Mouse (Mus musculus) regulatory T cell (primary cell): ENCODE measurements around the gene Abhd17c.
"Not testable (repeated sequence)": the region's sequence is repeated elsewhere in the genome, so short reads cannot be mapped to it uniquely, and the experiment has no call there.

Experiments
- in situ Hi-C: fragments of 300-600 bp; cut with MboI, MseI; formaldehyde crosslinking; loops from one replicate; pipeline ENCODE4 v1.15.1; 2025; ENCODE audit warnings: high pct_unique_total_duplicates

Abhd17c gene

DNA sequence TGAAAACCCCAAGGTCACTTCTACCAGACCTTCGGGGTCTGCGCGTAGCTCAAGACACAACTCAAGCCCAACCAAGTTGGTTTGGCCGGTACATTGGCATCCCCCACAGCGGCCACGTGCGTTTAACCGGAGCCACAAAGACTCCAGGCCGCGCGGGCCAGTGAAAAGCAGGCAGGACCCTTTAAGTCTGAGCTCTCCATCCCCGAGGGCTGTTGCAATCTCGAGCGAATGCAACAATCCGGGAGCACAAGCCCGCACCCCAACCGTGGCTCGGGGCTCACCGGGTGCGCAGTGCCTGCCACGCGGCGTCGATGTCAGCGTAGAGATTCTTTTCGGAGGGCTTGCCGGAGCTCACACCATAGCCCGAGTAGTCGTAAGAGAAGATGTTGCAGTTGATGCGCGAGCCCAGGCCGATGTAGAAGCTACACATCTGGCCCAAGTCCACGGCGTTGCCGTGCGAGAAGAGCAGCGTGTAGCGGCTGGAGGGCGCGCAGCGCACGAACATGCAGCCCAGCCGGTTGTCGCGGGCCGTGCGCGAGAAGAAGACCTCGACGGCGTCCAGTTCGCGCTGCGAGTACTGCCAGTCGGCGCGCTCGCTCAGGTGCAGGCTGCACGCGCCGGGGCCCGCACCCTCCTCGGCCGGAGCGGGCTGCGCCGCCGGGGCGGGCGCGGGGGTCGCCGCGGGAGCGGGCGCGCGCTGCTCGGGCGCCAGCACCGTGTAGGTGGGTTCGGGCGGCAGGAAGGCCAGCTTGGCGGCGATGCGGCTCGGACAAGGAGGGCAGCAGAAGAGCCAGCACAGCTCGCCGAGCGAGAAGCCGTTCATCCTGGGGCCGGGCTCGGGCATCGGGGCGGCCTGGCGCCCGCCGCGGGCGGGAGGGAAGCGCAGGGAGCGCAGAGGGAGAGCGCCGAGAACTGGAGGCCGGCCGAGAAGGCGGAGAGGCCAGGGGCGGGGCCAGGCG lies at the start of gene Abhd17c:
Gene Abhd17c (minus strand): TSS at position 893 of the 959 bp plus-strand sequence.
- in situ Hi-C loops: no loop called here

DNA sequence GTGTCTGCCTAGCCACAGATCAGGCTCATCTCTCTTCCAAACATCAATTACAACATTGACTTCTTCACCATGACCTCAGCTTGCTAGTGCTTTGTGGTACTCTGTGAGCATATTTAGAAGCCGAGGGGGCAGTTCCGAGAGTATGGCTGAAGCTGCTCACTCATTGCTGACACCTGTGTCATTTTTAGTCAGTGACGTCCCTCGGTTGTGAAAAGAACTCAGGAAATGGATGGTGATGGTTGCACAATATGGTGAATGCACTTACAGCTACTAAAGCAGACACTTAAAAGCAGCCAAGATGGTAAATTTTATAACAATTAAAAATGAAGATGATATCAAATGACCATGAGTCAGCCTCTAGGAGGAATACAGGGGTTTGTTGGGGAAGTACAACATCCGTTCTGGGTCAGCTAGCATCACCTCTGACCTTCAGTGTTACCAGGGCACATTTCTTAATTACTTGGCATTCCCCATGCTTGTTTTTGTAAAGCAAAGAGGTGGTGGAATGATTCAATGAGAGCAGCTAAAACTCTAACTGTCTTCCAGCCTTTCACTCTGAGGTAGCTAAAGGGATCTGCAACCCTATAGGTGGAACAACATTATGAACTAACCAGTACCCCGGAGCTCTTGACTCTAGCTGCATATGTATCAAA lies 45.6 kb upstream of the Abhd17c start:
- in situ Hi-C loops: no loop called here

DNA sequence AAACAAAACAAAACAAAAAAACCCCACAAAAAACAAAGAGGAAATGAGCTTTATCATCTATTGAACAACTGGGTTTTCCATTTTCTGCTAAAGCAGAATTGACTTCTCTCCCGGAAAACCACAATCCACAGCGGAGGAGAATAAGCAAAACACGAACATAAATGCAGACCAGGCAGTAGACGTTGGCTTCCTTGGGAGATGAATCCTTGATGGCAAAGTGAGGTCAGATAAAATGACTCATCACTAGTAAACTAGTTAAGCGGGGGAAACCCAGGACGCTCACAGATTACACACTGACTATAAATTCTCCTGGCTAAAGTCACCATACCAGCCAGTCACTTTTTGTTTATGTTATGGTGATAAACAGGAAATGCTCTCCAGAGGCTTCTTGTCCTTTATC lies 44.5 kb upstream of the Abhd17c start:
- in situ Hi-C loops: no loop called here

DNA sequence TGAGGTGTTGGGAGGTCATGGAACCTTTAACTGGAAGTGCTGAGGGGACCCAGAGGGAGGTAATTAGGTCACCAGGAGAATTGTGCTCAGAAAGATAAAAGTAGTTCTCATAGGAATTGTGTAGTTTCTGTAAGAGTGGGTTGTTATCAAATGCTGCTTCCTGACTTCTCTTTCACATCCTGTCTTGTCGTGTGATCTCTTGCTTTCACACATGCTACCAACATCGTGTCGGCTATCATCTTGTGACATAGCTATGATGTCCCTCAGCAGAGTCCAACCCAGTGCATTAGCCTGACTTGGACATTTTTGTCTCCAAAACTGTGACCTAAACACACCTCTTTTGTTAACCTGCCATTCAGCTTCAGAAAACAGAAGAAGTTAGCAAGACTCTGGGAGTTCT lies 40.6 kb upstream of the Abhd17c start:
- in situ Hi-C loops: no loop called here

DNA sequence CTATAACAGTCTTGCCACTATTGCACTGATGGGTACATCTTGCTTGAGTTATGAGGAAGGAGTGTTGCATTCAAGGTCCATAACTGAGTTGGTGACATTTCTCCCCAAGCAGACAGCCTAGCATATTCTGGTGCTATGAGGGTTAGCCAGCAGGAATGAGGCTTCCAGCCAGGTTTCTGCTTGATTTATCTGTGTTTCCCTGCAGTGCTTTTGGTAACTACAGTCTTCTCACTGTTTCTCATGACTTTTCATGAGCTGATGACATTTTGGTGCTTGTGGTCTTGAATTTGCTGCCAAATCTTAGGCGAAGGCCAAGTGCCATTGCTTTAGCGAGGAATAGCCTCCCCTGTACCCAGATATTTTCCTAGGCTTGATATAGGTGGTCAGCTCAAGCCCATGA lies 39.8 kb upstream of the Abhd17c start:
- in situ Hi-C loops: no loop called here

DNA sequence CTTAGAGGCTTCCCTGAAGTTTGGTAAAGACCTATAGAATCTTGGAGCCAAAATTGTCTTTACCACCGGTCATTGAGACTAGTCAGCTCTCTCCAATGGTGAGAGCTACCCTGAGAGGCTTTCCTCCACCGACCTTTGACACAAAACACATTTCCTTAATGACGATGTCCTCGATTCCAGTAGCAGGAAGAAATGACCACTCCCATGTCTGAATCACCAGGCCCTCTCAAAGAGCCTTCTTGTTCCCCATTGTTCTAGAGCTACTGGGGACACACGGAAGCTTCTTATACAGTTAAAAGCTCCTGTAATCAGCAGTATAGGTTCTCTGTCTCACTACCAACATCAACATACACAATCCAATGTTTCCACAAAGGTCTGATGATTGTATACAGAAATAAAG lies 36.5 kb upstream of the Abhd17c start:
- in situ Hi-C loops: no loop called here

DNA sequence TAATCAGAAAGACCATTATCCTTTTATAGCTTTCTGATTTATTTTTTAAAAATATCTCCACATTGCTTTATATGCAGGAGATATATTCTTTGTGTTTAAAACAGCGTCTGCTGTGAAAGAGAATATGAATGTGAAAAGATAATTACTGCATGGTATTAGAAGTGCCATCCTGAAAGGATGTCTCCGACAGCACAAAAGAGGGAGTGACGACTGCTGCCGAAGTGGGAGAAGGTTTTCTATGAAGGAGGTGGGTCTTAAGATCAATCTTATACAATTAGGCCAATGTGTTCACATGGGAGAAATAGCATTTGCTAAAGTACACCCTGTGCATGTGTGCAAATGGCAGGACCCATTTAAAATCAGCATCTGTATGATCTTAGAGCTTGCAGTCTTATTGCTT lies 33.5 kb upstream of the Abhd17c start:
- in situ Hi-C loops: no loop called here

DNA sequence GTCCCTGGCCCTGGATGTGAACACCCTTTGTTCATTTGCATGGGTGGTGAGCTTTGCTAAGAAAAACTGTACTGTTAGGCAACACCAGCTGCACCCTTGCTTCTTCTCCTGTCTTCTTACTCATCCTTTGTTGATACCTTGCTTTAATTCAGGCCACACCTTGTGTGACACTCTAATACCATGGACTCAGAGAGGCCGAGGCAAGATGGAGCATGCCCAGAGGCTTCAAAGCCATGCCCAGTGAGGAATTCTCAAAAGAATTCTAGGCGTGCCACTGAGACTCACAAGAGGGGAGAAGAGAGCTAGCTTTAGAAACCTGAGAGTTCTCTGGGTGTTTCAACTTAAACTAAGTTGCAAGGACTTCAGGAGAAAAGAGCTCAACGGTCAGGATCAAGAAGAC lies 33.0 kb upstream of the Abhd17c start:
- in situ Hi-C loops: no loop called here

DNA sequence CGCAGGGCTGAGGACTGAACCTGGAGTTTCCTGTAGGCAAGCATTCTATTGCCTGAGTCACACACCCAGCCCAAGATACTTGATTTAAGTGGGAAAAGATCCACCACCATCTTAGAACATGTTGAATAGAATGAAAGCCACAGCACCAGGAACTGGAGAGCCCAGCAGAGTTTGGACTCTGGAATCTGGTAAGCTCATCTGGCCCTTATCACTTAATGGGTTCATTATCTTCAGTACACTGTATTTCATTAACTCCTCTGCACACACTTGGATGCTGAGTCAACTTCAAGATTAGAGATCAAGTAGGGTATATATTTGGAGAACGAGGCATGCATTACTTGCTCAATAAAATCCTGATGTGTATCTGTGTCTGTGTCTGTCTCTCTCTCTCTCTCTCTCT lies 27.1 kb upstream of the Abhd17c start:
- in situ Hi-C loops: not testable (repeated sequence)

DNA sequence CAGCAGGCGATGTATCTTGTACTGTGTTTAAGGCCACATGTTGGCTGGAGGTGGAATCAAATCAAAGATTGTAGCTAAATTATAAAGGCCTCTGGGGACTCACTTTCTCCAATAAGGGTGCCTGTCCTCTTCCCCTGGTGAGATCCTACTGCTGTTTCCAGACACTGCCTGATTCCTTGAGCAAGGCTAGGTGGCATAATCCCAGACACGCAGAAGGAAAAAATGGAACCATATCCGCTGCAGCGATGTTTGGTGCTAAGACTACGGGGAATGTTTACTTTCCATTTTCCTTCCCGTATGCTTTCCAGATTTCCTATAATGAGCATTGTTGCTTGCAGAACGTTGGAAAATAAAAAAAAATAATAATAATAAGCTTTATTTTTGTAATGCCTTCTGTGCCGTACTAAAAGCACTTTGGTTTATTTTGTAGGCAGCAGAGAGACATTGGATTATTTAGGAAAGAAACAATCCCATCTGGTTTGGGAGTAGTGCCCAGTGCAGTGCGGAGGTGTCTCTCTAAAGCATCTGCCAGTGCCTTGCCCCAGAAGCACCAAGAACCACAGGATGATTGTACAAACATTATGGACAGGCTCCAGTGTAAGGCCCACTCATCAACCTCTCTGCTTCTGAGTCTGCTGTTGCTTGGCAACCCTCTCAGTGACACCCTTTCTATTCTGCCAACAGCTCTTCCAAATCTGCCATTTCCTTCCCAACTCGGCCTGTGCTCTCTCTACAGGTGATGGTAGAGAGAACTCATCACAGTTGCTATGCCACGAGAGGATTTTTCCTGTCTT lies 23.2 kb upstream of the Abhd17c start:
- in situ Hi-C loops: no loop called here

DNA sequence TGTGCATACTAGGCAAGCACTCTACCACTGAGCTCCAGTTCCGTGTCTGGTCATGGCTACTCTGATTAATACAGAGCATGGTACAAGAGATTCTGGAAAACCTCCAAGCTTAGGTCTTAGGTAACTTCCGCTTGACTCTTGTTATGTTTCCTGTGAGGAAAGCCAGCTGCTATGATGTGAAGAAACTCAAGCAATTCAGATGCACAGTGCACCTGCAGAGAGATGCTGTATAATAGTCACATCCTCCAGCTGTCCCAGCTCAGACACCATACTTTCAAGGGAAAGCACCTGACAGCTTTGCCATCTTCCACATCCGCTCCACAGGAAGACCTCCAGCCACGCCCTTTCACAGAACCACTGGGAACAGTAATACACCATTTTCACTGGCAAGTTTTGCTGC lies 21.7 kb upstream of the Abhd17c start:
- in situ Hi-C loops: no loop called here

DNA sequence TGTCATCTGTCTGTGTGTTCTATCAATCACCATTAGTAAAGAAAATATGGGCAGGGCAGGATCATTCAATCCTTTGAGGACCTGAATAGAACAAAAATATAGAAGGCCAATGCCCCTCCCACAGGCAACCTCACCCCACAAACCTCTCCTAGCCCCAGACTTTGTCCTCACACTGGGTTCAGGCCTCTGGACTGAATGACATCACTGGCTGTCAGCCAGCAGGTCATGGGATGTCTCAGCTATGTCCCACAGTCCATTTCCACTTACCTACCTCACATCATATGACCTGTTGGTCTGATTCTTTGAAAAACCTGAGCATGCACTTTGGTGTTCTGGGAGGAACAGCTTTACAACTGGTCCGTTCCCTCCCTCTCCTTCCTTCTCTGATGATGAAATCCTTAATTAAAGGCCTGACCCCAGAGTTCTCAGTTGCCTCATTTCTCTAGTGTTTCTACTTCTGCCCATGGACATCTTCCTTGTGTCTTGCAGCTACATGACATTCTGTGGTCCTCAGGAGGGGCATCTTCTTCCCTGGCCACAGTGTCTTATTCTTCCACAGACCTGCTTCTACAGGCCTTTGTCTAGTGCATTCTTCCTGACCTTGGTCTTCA lies 19.6 kb upstream of the Abhd17c start:
- in situ Hi-C loops: no loop called here

DNA sequence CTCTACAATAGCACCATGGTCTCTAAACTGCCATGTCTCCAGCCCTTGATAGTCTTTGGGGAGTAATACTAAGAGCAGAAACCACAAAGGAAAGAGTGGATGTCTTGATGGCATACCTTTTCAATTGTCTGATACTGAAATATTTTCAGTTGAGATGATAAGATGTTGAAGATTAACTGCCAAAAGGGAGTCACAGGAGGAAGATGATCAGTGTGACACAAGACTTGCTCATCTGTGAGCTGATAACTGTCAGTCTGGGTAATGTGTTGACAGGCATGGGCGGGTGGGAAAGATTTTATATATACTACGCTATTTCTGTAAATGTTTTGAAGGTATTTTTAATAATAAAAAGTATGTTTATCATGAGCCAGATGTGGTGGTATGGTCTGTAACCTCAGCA lies 16.7 kb upstream of the Abhd17c start:
- in situ Hi-C loops: loop anchor here (10.0 kb wide), 1 partner anchor 514 kb away; no protein-coding TSS in a partner anchor

DNA sequence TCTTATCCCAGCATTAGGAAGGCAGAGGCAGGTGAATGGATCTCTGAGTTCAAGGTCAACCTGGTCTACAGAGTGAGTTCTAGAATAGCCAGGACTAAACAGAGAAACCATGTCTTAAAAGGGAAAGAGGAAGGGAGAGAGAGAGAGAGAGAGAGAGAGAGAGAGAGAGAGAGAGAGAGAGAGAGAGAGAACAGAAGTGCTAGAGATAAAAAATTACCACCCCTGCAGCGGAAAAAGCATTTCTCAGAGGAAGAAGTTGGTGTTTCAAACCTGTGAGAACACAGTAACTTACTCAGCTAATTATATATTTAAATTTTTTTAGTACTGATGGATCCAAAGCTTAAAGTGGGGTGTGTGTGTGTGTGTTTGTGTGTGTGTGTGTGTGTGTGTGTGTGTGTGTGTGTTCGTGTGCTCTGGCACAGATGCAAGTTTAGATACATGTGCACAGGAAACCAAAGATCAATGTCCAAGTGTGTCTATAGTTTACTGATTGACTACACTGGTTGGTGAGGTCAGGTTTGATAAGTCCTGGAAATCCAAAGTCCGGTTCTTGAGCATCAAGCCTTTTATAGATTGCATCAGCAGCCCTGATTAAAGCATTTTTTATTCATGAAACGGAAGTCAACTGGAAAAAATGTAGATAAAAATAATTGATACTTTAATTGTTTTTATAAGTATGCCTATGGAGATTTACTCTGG lies 15.2 kb upstream of the Abhd17c start:
- in situ Hi-C loops: loop anchor here (10.0 kb wide), 1 partner anchor 512 kb away; no protein-coding TSS in a partner anchor

DNA sequence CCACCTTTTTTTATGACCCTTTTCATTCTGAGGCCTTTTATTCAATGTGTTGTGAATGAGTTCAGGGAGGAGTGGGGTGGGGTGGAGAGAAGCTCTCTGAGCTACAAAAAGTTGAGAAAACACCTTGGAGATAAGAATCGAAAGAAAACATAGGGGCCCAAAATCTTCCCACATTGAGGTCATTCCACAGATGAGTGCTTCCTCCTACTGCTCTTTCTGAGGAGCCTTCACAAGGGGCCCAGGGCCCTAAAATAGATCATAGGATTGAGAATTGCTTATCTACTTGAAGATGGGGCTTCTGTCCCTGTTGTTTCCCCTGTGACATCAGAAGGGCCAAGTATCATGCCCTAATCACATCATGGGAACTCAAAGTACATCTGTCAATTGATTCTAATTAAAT lies 14.3 kb upstream of the Abhd17c start:
- in situ Hi-C loops: loop anchor here (10.0 kb wide), 1 partner anchor 511 kb away; no protein-coding TSS in a partner anchor

DNA sequence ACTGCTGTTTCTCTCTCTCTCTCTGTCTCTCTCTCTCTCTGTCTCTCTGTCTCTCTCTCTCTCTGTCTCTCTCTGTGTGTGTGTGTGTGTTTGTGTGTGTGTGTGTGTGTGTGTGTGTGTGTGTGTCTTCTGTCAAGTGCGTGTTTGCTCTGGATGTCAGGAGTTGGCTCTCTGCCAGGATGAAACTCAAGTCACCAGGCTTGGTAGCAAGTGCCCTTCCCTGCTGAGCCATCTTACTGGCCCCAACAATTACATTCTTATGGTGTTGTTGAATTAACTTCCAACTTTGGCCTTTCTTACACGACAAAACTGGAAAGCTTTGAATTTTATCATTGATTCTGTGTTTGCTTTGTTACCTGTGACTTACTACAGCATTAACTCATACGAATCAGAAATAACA lies 13.6 kb upstream of the Abhd17c start:
- in situ Hi-C loops: loop anchor here (10.0 kb wide), 1 partner anchor 510 kb away; no protein-coding TSS in a partner anchor

DNA sequence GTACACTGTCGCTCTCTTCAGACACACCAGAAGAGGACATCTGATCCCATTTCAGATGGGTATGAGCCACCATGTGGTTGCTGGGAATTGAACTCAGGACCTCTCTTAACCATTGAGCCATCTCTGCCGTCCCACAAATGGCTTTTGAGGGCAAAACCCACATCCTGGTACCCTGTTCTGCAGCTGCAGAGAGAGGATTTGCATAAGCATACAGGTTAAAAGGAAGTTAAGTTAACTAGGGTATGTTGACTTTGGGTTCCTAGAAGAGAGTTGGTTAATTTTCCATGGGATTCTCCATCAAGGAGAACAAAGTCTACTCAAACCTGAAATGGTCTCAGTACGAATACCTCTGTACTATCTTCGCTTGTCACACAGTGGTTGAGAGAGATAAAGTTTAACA lies 13.2 kb upstream of the Abhd17c start:
- in situ Hi-C loops: loop anchor here (10.0 kb wide), 1 partner anchor 510 kb away; no protein-coding TSS in a partner anchor

DNA sequence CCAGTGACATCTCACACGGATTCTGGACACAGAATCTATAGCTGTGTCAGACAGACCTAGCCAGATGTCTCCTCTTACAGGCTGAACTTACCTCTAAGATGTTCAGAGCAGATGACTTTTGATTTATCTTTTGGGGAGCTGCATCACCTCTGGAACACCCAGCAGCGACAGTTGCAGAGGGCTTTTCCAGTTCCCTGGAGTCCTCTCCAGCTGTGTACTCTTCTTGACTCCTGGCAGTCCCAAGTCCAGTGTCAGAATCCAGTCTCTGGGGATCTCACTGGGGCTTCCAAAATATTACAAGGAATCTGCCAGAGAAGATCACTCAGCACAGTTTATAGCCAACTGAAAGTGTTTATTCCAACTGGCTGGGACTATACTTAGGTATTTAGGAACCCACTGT lies 12.7 kb upstream of the Abhd17c start:
- in situ Hi-C loops: loop anchor here (10.0 kb wide), 1 partner anchor 510 kb away; no protein-coding TSS in a partner anchor

DNA sequence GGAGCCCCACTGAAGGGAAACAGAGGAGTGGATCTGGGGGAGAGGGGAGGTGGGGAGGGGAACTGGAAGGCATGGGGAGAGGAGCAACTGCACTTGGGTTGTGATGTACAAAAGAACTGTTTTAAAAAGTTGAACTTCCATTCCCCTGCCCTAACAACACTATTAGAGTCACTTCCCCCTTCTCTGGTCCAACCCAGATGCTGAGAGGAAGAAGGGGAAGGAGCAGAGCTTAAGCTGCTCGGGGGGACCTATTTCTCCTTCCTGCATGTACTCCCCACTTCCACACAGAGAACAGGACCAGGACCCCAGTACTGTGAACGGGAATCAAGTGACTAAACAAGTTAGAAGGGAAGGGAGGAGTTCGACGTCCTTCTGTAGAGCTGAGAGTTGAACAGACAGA lies 11.9 kb upstream of the Abhd17c start:
- in situ Hi-C loops: loop anchor here (10.0 kb wide), 1 partner anchor 509 kb away; no protein-coding TSS in a partner anchor

DNA sequence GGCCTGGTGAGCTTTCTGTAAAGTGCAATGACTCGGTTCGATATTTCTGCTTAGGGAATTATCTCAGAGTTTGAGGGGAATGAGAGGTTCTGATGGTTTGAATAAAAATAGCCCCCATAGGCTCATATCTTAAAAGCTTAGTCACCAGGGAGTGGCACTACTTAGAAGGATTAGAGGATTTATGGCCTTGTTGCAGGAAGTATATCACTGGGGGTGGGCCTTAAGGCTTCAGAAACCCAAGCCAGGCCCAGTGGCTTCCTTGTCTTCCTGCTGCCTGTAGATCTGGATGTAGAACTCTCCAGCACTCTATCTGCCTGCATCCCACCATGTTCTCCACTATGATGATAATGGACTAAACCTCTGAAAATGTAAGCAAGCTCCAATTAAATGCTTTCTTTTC lies 7.7 kb upstream of the Abhd17c start:
- in situ Hi-C loops: no loop called here

DNA sequence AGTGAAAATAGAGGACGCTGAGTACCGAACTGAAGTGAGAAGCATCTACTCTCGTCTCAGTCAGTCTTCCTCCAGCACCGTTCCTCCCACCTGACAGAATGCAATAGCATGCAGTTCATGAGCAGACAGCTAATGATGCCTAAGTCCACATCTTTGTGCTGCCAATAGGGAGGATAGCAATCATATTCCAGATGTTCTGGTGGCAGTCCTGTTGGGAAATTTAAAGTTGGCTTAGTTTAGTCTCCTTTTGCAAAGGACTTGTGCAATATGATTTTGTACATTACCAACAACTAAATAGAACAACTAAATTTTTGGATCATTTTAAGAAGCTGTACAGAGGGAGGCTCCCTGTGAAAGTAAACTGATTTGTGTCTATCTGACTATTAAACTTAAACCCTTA lies 2.1 kb upstream of the Abhd17c start:
- in situ Hi-C loops: no loop called here
